Mouse (Mus musculus) midbrain, embryonic 13.5 days (tissue): Measurements from ENCODE around the gene Mlf1. TPM values are rescaled to one million over a fixed set of nuclear protein-coding genes. Genes with fewer than 3 reads are reported as not detected.

Source experiments
- ATAC-seq: fragments of 200-750 bp; cut with Nextera tagmentation; 2 replicates; pipeline ENCODE4 v1.8.0; 2017; ENCODE audit warnings: mild to moderate bottlenecking, moderate TSS enrichment, moderate library complexity
- H3K27ac ChIP-seq: fragments of 300-500 bp; sonication (generic); 2 replicates; pipeline ENCODE4 v1.5.1; 2015; ENCODE audit warnings: inconsistent platforms, mild to moderate bottlenecking, moderate library complexity
- H3K27me3 ChIP-seq: fragments of 300-500 bp; sonication (generic); 2 replicates; pipeline ENCODE4 v1.6.1; 2015; ENCODE audit warnings: mild to moderate bottlenecking, inconsistent platforms
- H3K36me3 ChIP-seq: fragments of 300-500 bp; sonication (generic); 2 replicates; pipeline ENCODE4 v1.6.1; 2015; ENCODE audit warnings: mild to moderate bottlenecking, inconsistent platforms
- H3K4me1 ChIP-seq: fragments of 300-500 bp; sonication (generic); replicated peaks from 2 replicates; pipeline ENCODE4 v1.6.1; 2015; ENCODE audit warnings: inconsistent platforms
- H3K4me2 ChIP-seq: fragments of 300-500 bp; sonication (generic); replicated peaks from 2 replicates; pipeline ENCODE4 v1.6.1; 2015; ENCODE audit warnings: moderate library complexity, mild to moderate bottlenecking, inconsistent platforms
- H3K4me3 ChIP-seq: fragments of 300-500 bp; sonication (generic); replicated peaks from 2 replicates; pipeline ENCODE4 v1.5.1; 2015; ENCODE audit warnings: mild to moderate bottlenecking, inconsistent platforms
- H3K9ac ChIP-seq: fragments of 300-500 bp; sonication (generic); replicated peaks from 2 replicates; pipeline ENCODE4 v1.6.1; 2015; ENCODE audit warnings: mild to moderate bottlenecking, inconsistent platforms
- H3K9me3 ChIP-seq: fragments of 300-500 bp; sonication (generic); 2 replicates; pipeline ENCODE4 v1.6.1; 2016; ENCODE audit warnings: mild to moderate bottlenecking, inconsistent platforms
- WGBS: fragments of 180-500 bp; shearing (Covaris S2); methylation state at CpG from one replicate; pipeline ENCODE4 v1.1.7; 2015; 5-methylcytosine and 5-hydroxymethylcytosine counted together
- polyA plus RNA-seq: library from polyadenylated mRNA; unstranded; fragments of >200 nt; fragmentation: Nextera tagmentation; extraction: Ambion mirVana; gene quantifications from 2 replicates; pipeline ENCODE4 v1.2.1, GENCODE M21; 2015

The Mlf1 gene
- polyA plus RNA-seq, result 29.3 and 31.9 TPM in 2 replicates

GRCm38 (mm10) chr3:67373872-67374271 lies at the start of gene Mlf1:
Gene Mlf1 (plus strand): TSS chr3:67374097.
- WGBS, result under 1% methylated on average over 35 of the region's 35 CpGs
- peak; percentile 98 for ATAC-seq
- Histone ChIP-seq H3K4me2 (peak within 1 kb of the TSS; percentile 87), H3K36me3 (no peaks in the 10 kb centered on the region), H3K27ac (no peak within 1 kb of the TSS), H3K4me1 (peaks cover 4% of the 10 kb centered on the region; the same call in 1 of the 2 replicates), H3K4me3 (peak within 1 kb of the TSS; percentile 58), H3K27me3 (peaks cover 27% of the 10 kb centered on the region), H3K9ac (peak within 1 kb of the TSS; percentile 70), H3K9me3 (no peaks in the 10 kb centered on the region)

GRCm38 (mm10) chr3:67339558-67339957 lies 34.3 kb upstream of the Mlf1 start:
- H3K9me3 ChIP-seq, result no peaks in the 10 kb centered on the region
- H3K27me3 ChIP-seq, result no peaks in the 10 kb centered on the region
- 54% methylated on average over 3 of the region's 3 CpGs for WGBS
- no peak overlapping the region for H3K4me2 ChIP-seq
- H3K4me3 ChIP-seq, result no peak overlapping the region
- no peak for ATAC-seq
- H3K27ac ChIP-seq, result no peak overlapping the region
- no peaks in the 10 kb centered on the region for H3K36me3 ChIP-seq
- H3K4me1 ChIP-seq, result peaks cover 9% of the 10 kb centered on the region; the same call in 1 of the 2 replicates
- no peak overlapping the region for H3K9ac ChIP-seq

GRCm38 (mm10) chr3:67340921-67341320 lies 33.0 kb upstream of the Mlf1 start:
- no peak for ATAC-seq
- H3K27ac ChIP-seq, result no peak overlapping the region
- H3K9ac ChIP-seq, result no peak overlapping the region
- H3K4me1 ChIP-seq, result peaks cover 9% of the 10 kb centered on the region
- H3K36me3 ChIP-seq, result no peaks in the 10 kb centered on the region
- WGBS, result 48% methylated on average over 7 of the region's 7 CpGs
- H3K27me3 ChIP-seq, result no peaks in the 10 kb centered on the region
- no peak overlapping the region for H3K4me2 ChIP-seq
- H3K9me3 ChIP-seq, result no peaks in the 10 kb centered on the region
- no peak overlapping the region for H3K4me3 ChIP-seq

GRCm38 (mm10) chr3:67343004-67343662 lies 30.8 kb upstream of the Mlf1 start:
- Histone ChIP-seq H3K4me2 (no peak overlapping the region), H3K27me3 (no peaks in the 10 kb centered on the region), H3K9me3 (no peaks in the 10 kb centered on the region), H3K4me3 (no peak overlapping the region), H3K36me3 (no peaks in the 10 kb centered on the region), H3K27ac (no peak overlapping the region), H3K4me1 (peaks cover 9% of the 10 kb centered on the region), H3K9ac (no peak overlapping the region)
- ATAC-seq, result 0 out of 2 replicates have a peak, but pooled peaks have one; percentile 53
- 65% methylated on average over 5 of the region's 5 CpGs for WGBS

GRCm38 (mm10) chr3:67344599-67344998 lies 29.3 kb upstream of the Mlf1 start:
- no peaks in the 10 kb centered on the region for H3K27me3 ChIP-seq
- H3K36me3 ChIP-seq, result no peaks in the 10 kb centered on the region
- no peak overlapping the region for H3K4me2 ChIP-seq
- no peak overlapping the region for H3K4me3 ChIP-seq
- no peaks in the 10 kb centered on the region for H3K9me3 ChIP-seq
- H3K9ac ChIP-seq, result no peak overlapping the region
- 5% methylated on average over 2 of the region's 2 CpGs for WGBS
- H3K4me1 ChIP-seq, result peaks cover 7% of the 10 kb centered on the region
- ATAC-seq, result no peak
- no peak overlapping the region for H3K27ac ChIP-seq

- no peak for ATAC-seq
- peak overlapping the region; percentile 22; the same call in 1 of the 2 replicates for H3K27ac ChIP-seq
Observed at GRCm38 (mm10) chr3:67346674-67347073, 27.2 kb upstream of the Mlf1 start.

GRCm38 (mm10) chr3:67351406-67352127 lies 22.3 kb upstream of the Mlf1 start:
- peak; percentile 71 for ATAC-seq
- no peaks in the 10 kb centered on the region for H3K27me3 ChIP-seq
- H3K4me2 ChIP-seq, result no peak overlapping the region
- H3K4me3 ChIP-seq, result no peak overlapping the region
- no peaks in the 10 kb centered on the region for H3K9me3 ChIP-seq
- peaks cover 10% of the 10 kb centered on the region for H3K4me1 ChIP-seq
- H3K9ac ChIP-seq, result no peak overlapping the region
- WGBS, result 30% methylated on average over 12 of the region's 12 CpGs
- H3K36me3 ChIP-seq, result no peaks in the 10 kb centered on the region
- H3K27ac ChIP-seq, result peak overlapping the region; percentile 26; the same call in 1 of the 2 replicates

More at GRCm38 (mm10) chr3:67346674-67347073, 27.2 kb upstream of the Mlf1 start:
- Histone ChIP-seq H3K4me2 (no peak overlapping the region), H3K9ac (no peak overlapping the region), H3K4me1 (peaks cover 6% of the 10 kb centered on the region), H3K36me3 (no peaks in the 10 kb centered on the region), H3K27me3 (no peaks in the 10 kb centered on the region), H3K4me3 (no peak overlapping the region), H3K9me3 (no peaks in the 10 kb centered on the region)
- WGBS, result 37% methylated on average over 2 of the region's 2 CpGs

GRCm38 (mm10) chr3:67352128-67352762 lies 21.7 kb upstream of the Mlf1 start:
- no peaks in the 10 kb centered on the region for H3K9me3 ChIP-seq
- H3K9ac ChIP-seq, result no peak overlapping the region
- ATAC-seq, result peak; percentile 88
- H3K27me3 ChIP-seq, result no peaks in the 10 kb centered on the region
- H3K36me3 ChIP-seq, result no peaks in the 10 kb centered on the region
- H3K4me2 ChIP-seq, result no peak overlapping the region
- peak overlapping the region; percentile 26; the same call in 1 of the 2 replicates for H3K27ac ChIP-seq
- peaks cover 10% of the 10 kb centered on the region for H3K4me1 ChIP-seq
- no peak overlapping the region for H3K4me3 ChIP-seq
- WGBS, result 17% methylated on average over 4 of the region's 5 CpGs

GRCm38 (mm10) chr3:67352763-67353149 lies 21.1 kb upstream of the Mlf1 start:
- ATAC-seq, result peak; percentile 48
- H3K27ac ChIP-seq, result no peak overlapping the region
- no peak overlapping the region for H3K4me3 ChIP-seq
- H3K4me2 ChIP-seq, result no peak overlapping the region
- peaks cover 10% of the 10 kb centered on the region for H3K4me1 ChIP-seq
- WGBS, result 97% methylated on average over 3 of the region's 3 CpGs
- no peaks in the 10 kb centered on the region for H3K9me3 ChIP-seq
- no peak overlapping the region for H3K9ac ChIP-seq
- H3K27me3 ChIP-seq, result no peaks in the 10 kb centered on the region
- H3K36me3 ChIP-seq, result no peaks in the 10 kb centered on the region

- H3K9me3 ChIP-seq, result no peaks in the 10 kb centered on the region
- H3K36me3 ChIP-seq, result no peaks in the 10 kb centered on the region
- no peaks in the 10 kb centered on the region for H3K4me1 ChIP-seq
- no peak overlapping the region for H3K27ac ChIP-seq
- WGBS, result 76% methylated on average over 7 of the region's 7 CpGs
- H3K9ac ChIP-seq, result no peak overlapping the region
- H3K4me2 ChIP-seq, result no peak overlapping the region
- no peak for ATAC-seq
- no peaks in the 10 kb centered on the region for H3K27me3 ChIP-seq
- no peak overlapping the region for H3K4me3 ChIP-seq
Observed at GRCm38 (mm10) chr3:67358376-67358775, 15.5 kb upstream of the Mlf1 start.

GRCm38 (mm10) chr3:67366087-67366892 lies 7.6 kb upstream of the Mlf1 start:
- H3K4me1 ChIP-seq, result 0 out of 2 replicates have a peak, but pooled peaks cover 6% of the 10 kb centered on the region
- no peaks in the 10 kb centered on the region for H3K9me3 ChIP-seq
- peak; percentile 83 for ATAC-seq
- no peak overlapping the region; the same call in 1 of the 2 replicates for H3K27ac ChIP-seq
- no peak overlapping the region for H3K4me3 ChIP-seq
- H3K27me3 ChIP-seq, result peaks cover 5% of the 10 kb centered on the region; the same call in 1 of the 2 replicates
- H3K9ac ChIP-seq, result no peak overlapping the region
- no peak overlapping the region for H3K4me2 ChIP-seq
- 62% methylated on average over 4 of the region's 4 CpGs for WGBS
- no peaks in the 10 kb centered on the region for H3K36me3 ChIP-seq
